Mouse (Mus musculus) midbrain, postnatal 0 days (tissue): ENCODE results near the gene Nrap. TPM values are rescaled to one million over a fixed set of nuclear protein-coding genes. Genes with fewer than 3 reads are reported as not detected.

Source experiments
- ATAC-seq: fragments of 200-750 bp; cut with Nextera tagmentation; 2 replicates; pipeline ENCODE4 v1.8.0; 2017; ENCODE audit warnings: moderate number of reproducible peaks, mild to moderate bottlenecking, moderate TSS enrichment, moderate library complexity; ENCODE audit not compliant: low FRiP score
- DNase-seq: peaks from one replicate; pipeline ENCODE4 v3.0.0-alpha.2; 2015; ENCODE audit warnings: low spot score
- H3K27ac ChIP-seq: fragments of 300-500 bp; sonication (generic); 2 replicates; pipeline ENCODE4 v1.5.1; 2014; ENCODE audit warnings: low read depth, mild to moderate bottlenecking, low read length, mixed read lengths
- H3K27me3 ChIP-seq: fragments of 300-500 bp; sonication (generic); 2 replicates; pipeline ENCODE4 v1.6.1; 2014; ENCODE audit warnings: low read length, control low read depth, mixed read lengths; ENCODE audit not compliant: insufficient read depth
- H3K36me3 ChIP-seq: fragments of 300-500 bp; sonication (generic); 2 replicates; pipeline ENCODE4 v1.6.1; 2014; ENCODE audit warnings: low read length, control low read depth, mixed read lengths; ENCODE audit not compliant: insufficient read depth
- H3K4me1 ChIP-seq: fragments of 300-500 bp; sonication (generic); 2 replicates; pipeline ENCODE4 v1.6.1; 2014; ENCODE audit warnings: mild to moderate bottlenecking, control low read depth, antibody characterized with exemption, low read length, mixed read lengths; ENCODE audit not compliant: insufficient read depth
- H3K4me2 ChIP-seq: fragments of 300-500 bp; sonication (generic); 2 replicates; pipeline ENCODE4 v1.6.1; 2014; ENCODE audit warnings: low read depth, mild to moderate bottlenecking, low read length, mixed read lengths; ENCODE audit not compliant: poor library complexity, severe bottlenecking
- H3K4me3 ChIP-seq: fragments of 300-500 bp; sonication (generic); 2 replicates; pipeline ENCODE4 v1.5.1; 2014; ENCODE audit warnings: low read depth, mild to moderate bottlenecking, low read length, moderate library complexity
- H3K9ac ChIP-seq: fragments of 300-500 bp; sonication (generic); replicated peaks from 2 replicates; pipeline ENCODE4 v1.6.1; 2014; ENCODE audit warnings: mild to moderate bottlenecking, low read length, moderate library complexity, mixed read lengths; ENCODE audit not compliant: poor library complexity, severe bottlenecking
- H3K9me3 ChIP-seq: fragments of 300-500 bp; sonication (generic); 2 replicates; pipeline ENCODE4 v1.6.1; 2016; ENCODE audit warnings: low read length, control low read depth
- CTCF ChIP-seq: IDR thresholded peaks from 2 replicates; pipeline ENCODE4 v1.5.1; 2016; ENCODE audit warnings: antibody characterized with exemption, mild to moderate bottlenecking
- WGBS: fragments of 180-500 bp; shearing (Covaris S2); extraction: QIAGEN DNeasy Blood & Tissue Kit; methylation state at CpG from one replicate; pipeline ENCODE4 v1.1.7; 2014; 5-methylcytosine and 5-hydroxymethylcytosine counted together
- polyA plus RNA-seq: library from polyadenylated mRNA; unstranded; fragments of >200 nt; fragmentation: Nextera tagmentation; extraction: Ambion mirVana; gene quantifications from 2 replicates; pipeline ENCODE4 v1.2.1, GENCODE M21; 2015
- total RNA-seq: library from RNA; depleted of rRNA; stranded (reverse); fragments of >200 nt; gene quantifications from 2 replicates; pipeline ENCODE4 v1.2.3, GENCODE M21; 2014

The Nrap gene
- total and polyA plus RNA-seq, 2 experiments from 2014 or later = 0.69 to 0.99 TPM

GRCm38 (mm10) chr19:56386095-56386494 is 3.7 kb downstream of the Nrap start:
- H3K4me3 ChIP-seq = no peak overlapping the region
- H3K27me3 ChIP-seq = no peaks in the 10 kb centered on the region
- no peak overlapping the region for H3K27ac ChIP-seq
- H3K9ac ChIP-seq = no peak overlapping the region
- H3K4me1 ChIP-seq = no peaks in the 10 kb centered on the region
- ATAC-seq (no peak), DNase-seq (no peak)
- no peaks in the 10 kb centered on the region for H3K36me3 ChIP-seq
- TF ChIP-seq CTCF = no peak
- no peak overlapping the region for H3K4me2 ChIP-seq
- WGBS = 88% methylated on average over 10 of the region's 10 CpGs
- H3K9me3 ChIP-seq = no peaks in the 10 kb centered on the region

- TF ChIP-seq CTCF = no peak
- H3K9ac ChIP-seq = no peak overlapping the region
- H3K4me1 ChIP-seq = no peaks in the 10 kb centered on the region
- no peaks in the 10 kb centered on the region for H3K36me3 ChIP-seq
- H3K27me3 ChIP-seq = no peaks in the 10 kb centered on the region
- no peak overlapping the region for H3K4me2 ChIP-seq
- H3K4me3 ChIP-seq = no peak overlapping the region
- no peak for DNase-seq
- no peak for ATAC-seq
- WGBS = 87% methylated on average over 5 of the region's 5 CpGs
- H3K9me3 ChIP-seq = no peaks in the 10 kb centered on the region
- no peak overlapping the region for H3K27ac ChIP-seq
Observed at GRCm38 (mm10) chr19:56385546-56385945, 4.3 kb downstream of the Nrap start.

GRCm38 (mm10) chr19:56381407-56381806 is 8.4 kb downstream of the Nrap start:
- Histone ChIP-seq H3K27me3 (no peaks in the 10 kb centered on the region), H3K4me1 (no peaks in the 10 kb centered on the region), H3K4me3 (no peak overlapping the region), H3K27ac (no peak overlapping the region), H3K9me3 (no peaks in the 10 kb centered on the region), H3K9ac (no peak overlapping the region), H3K4me2 (no peak overlapping the region), H3K36me3 (no peaks in the 10 kb centered on the region)
- ATAC-seq (no peak), DNase-seq (no peak)
- 94% methylated on average over 10 of the region's 10 CpGs for WGBS
- no peak for TF ChIP-seq CTCF

GRCm38 (mm10) chr19:56380341-56380740 is 9.5 kb downstream of the Nrap start:
- H3K9ac ChIP-seq = no peak overlapping the region
- 87% methylated on average over 7 of the region's 7 CpGs for WGBS
- no peaks in the 10 kb centered on the region for H3K27me3 ChIP-seq
- ATAC-seq (no peak), DNase-seq (no peak)
- no peak for TF ChIP-seq CTCF
- H3K36me3 ChIP-seq = no peaks in the 10 kb centered on the region
- H3K4me1 ChIP-seq = no peaks in the 10 kb centered on the region
- no peaks in the 10 kb centered on the region for H3K9me3 ChIP-seq
- no peak overlapping the region for H3K27ac ChIP-seq
- H3K4me2 ChIP-seq = no peak overlapping the region
- H3K4me3 ChIP-seq = no peak overlapping the region

- Histone ChIP-seq H3K9me3 (no peaks in the 10 kb centered on the region), H3K4me1 (no peaks in the 10 kb centered on the region), H3K9ac (no peak overlapping the region), H3K27ac (no peak overlapping the region), H3K36me3 (no peaks in the 10 kb centered on the region), H3K27me3 (no peaks in the 10 kb centered on the region), H3K4me2 (no peak overlapping the region), H3K4me3 (no peak overlapping the region)
- DNase-seq (no peak), ATAC-seq (no peak)
- 85% methylated on average over 13 of the region's 13 CpGs for WGBS
- no peak for TF ChIP-seq CTCF
Observed at GRCm38 (mm10) chr19:56378554-56379172, 11.2 kb downstream of the Nrap start.

GRCm38 (mm10) chr19:56378007-56378406 is 11.8 kb downstream of the Nrap start:
- no peak overlapping the region for H3K27ac ChIP-seq
- H3K27me3 ChIP-seq = no peaks in the 10 kb centered on the region
- no peaks in the 10 kb centered on the region for H3K9me3 ChIP-seq
- no peaks in the 10 kb centered on the region for H3K36me3 ChIP-seq
- H3K4me2 ChIP-seq = no peak overlapping the region
- H3K9ac ChIP-seq = no peak overlapping the region
- H3K4me1 ChIP-seq = no peaks in the 10 kb centered on the region
- no peak overlapping the region for H3K4me3 ChIP-seq
- TF ChIP-seq CTCF = no peak
- WGBS = 84% methylated on average over 5 of the region's 5 CpGs
- no peak for ATAC-seq
- no peak for DNase-seq
